ENCODE assay signal across 8 mouse cellular contexts in genomic region chr1:91460069-91460468, GRCm38 (mm10). TPM values are rescaled to one million over a fixed set of nuclear protein-coding genes. Genes with fewer than 3 reads are reported as not detected.
DNase-seq lines count a peak whose midpoint lies in the region; ATAC-seq and TF ChIP-seq lines count a peak whose summit lies in the region.

No protein-coding gene starts in this region.

- H3K4me3 ChIP-seq in E14TG2a.4 (replicated peaks; ENCODE audit: low read length) = peak overlapping the region; percentile 86
- peak overlapping the region; percentile 76 for H3K4me3 ChIP-seq in hindbrain, embryonic 13.5 days
- peak overlapping the region; percentile 55; a peak in 3 of 4 replicates for H3K4me3 ChIP-seq in liver, embryonic 14.5 days (ENCODE audit: insufficient read depth in 1 of 2, low read depth in 2 of 2, low read length in 2 of 2)

- no peaks in the 10 kb centered on the region for H3K36me3 ChIP-seq in E14TG2a.4 (ENCODE audit: insufficient read depth, low read length)
- no peaks in the 10 kb centered on the region for H3K36me3 ChIP-seq in hindbrain, embryonic 13.5 days
- H3K36me3 ChIP-seq in liver, embryonic 14.5 days (replicated peaks; ENCODE audit: control insufficient read depth, insufficient read depth, low read depth) = no peaks in the 10 kb centered on the region

- H3K4me1 ChIP-seq in E14TG2a.4 (replicated peaks; ENCODE audit: low read depth, low read length) = peaks cover 20% of the 10 kb centered on the region
- peaks cover 48% of the 10 kb centered on the region for H3K4me1 ChIP-seq in hindbrain, embryonic 13.5 days (replicated peaks)
- peaks cover 6 to 37% of the 10 kb centered on the region in 2 experiments for H3K4me1 ChIP-seq in liver, embryonic 14.5 days (replicated peaks; ENCODE audit: control insufficient read depth in 2 of 2, insufficient read depth in 2 of 2, low read length in 1 of 2)

- no peak for ATAC-seq in hindbrain, embryonic 13.5 days (ENCODE audit: low FRiP score)
- no peak for ATAC-seq in liver, embryonic 14.5 days (ENCODE audit: insufficient read depth)
- no peak for ATAC-seq in CD4-positive, CD25-positive, alpha-beta regulatory T cell, adult 4 months

- peak overlapping the region; percentile 80 for H3K4me2 ChIP-seq in hindbrain, embryonic 13.5 days
- H3K4me2 ChIP-seq in liver, embryonic 14.5 days (ENCODE audit: low read depth) = peak overlapping the region; percentile 90

- H3K9me3 ChIP-seq in E14TG2a.4 (ENCODE audit: low read length) = no peaks in the 10 kb centered on the region
- H3K9me3 ChIP-seq in hindbrain, embryonic 13.5 days = no peaks in the 10 kb centered on the region
- no peaks in the 10 kb centered on the region for H3K9me3 ChIP-seq in liver, embryonic 14.5 days (ENCODE audit: control insufficient read depth, low read length)

- DNase-seq in cerebellum, adult 9-11 months = peak; percentile 54
- DNase-seq in cerebellum, adult 18-20 months = no peak
- DNase-seq in liver, embryonic 14.5 days (ENCODE audit: low read depth in 3 of 3, low spot score in 3 of 3) = no peak
- DNase-seq in frontal cortex, postnatal 25 days (ENCODE audit: low spot score in 2 of 2) = no peak
- no peak for DNase-seq in urinary bladder, adult 18-20 months (ENCODE audit: low spot score in 2 of 2)

- no peak for TF ChIP-seq EP300 in liver, embryonic 14.5 days (IDR thresholded peaks at IDR 0.05; ENCODE audit: low read depth)

- WGBS in hindbrain, embryonic 13.5 days = 43% methylated on average over 7 of the region's 7 CpGs
- WGBS in liver, embryonic 14.5 days (ENCODE audit: insufficient replicate concordance) = 30% methylated on average over 7 of the region's 7 CpGs

- no peak for TF ChIP-seq CTCF in E14TG2a.4 (conservative IDR thresholded peaks at IDR 0.05; ENCODE audit: low read length)
- TF ChIP-seq CTCF in liver, embryonic 14.5 days (IDR thresholded peaks at IDR 0.05; ENCODE audit: low read depth) = no peak

- H3K27ac ChIP-seq in hindbrain, embryonic 13.5 days = peak overlapping the region; percentile 82
- H3K27ac ChIP-seq in liver, embryonic 14.5 days = no peak overlapping the region

- peaks cover 81% of the 10 kb centered on the region for H3K27me3 ChIP-seq in E14TG2a.4 (ENCODE audit: insufficient read depth, low read length)
- H3K27me3 ChIP-seq in hindbrain, embryonic 13.5 days = 0 out of 2 replicates have a peak, but pooled peaks cover 4% of the 10 kb centered on the region
- H3K27me3 ChIP-seq in liver, embryonic 14.5 days (ENCODE audit: control insufficient read depth, insufficient read depth, low read length) = no peaks in the 10 kb centered on the region

- H3K9ac ChIP-seq in hindbrain, embryonic 13.5 days = peak overlapping the region; percentile 67; the same call in 1 of the 2 replicates
- no peak overlapping the region for H3K9ac ChIP-seq in liver, embryonic 14.5 days (replicated peaks)

RNA-seq across cellular contexts. Expression of gene Per2, which starts 0.9 kb away (rescaled TPM):
- 4.3 and 4.6 TPM in 2 replicates for polyA plus RNA-seq in hindbrain, embryonic 13.5 days (2015; fragmentation: Nextera tagmentation; extraction: Ambion mirVana)
- polyA plus RNA-seq in liver, embryonic 14.5 days (2012; rRNA removed) = 3.3 and 3.7 TPM in 2 replicates
- 1.6 and 2.2 TPM in 2 replicates for polyA plus RNA-seq in liver, embryonic 14.5 days (2014; fragmentation: Nextera tagmentation; extraction: Ambion mirVana)
- polyA plus RNA-seq in CD4-positive, CD25-positive, alpha-beta regulatory T cell, adult 4 months (2017; shearing (Covaris generic)) = 1 to 10 TPM; 1.9 to 2.1 TPM

RNA-seq across cellular contexts. Expression of gene Traf3ip1, which starts 34.4 kb away (rescaled TPM):
- 9.4 and 10.6 TPM in 2 replicates for polyA plus RNA-seq in hindbrain, embryonic 13.5 days (2015; fragmentation: Nextera tagmentation; extraction: Ambion mirVana)
- 2.4 and 4.1 TPM in 2 replicates for polyA plus RNA-seq in liver, embryonic 14.5 days (2012; rRNA removed)
- 1.3 TPM in 2 replicates for polyA plus RNA-seq in liver, embryonic 14.5 days (2014; fragmentation: Nextera tagmentation; extraction: Ambion mirVana)
- polyA plus RNA-seq in CD4-positive, CD25-positive, alpha-beta regulatory T cell, adult 4 months (2017; shearing (Covaris generic)) = 1 to 10 TPM; 3.5 to 5.2 TPM

RNA-seq across cellular contexts. Expression of gene Hes6, which starts 46.2 kb away (rescaled TPM):
- 207 and 235 TPM in 2 replicates for polyA plus RNA-seq in hindbrain, embryonic 13.5 days (2015; fragmentation: Nextera tagmentation; extraction: Ambion mirVana)
- 11.2 and 12.9 TPM in 2 replicates for polyA plus RNA-seq in liver, embryonic 14.5 days (2012; rRNA removed)
- 14.5 and 15.1 TPM in 2 replicates for polyA plus RNA-seq in liver, embryonic 14.5 days (2014; fragmentation: Nextera tagmentation; extraction: Ambion mirVana)
- polyA plus RNA-seq in CD4-positive, CD25-positive, alpha-beta regulatory T cell, adult 4 months (2017; shearing (Covaris generic)) = 10 to 100 TPM; 11.4 to 12.5 TPM

Comparison
In these comparisons a context has a peak if more than half of its experiments do, and no peak if none do; other contexts are left out.
1. RNA of gene Hes6, which starts 46.2 kb away (polyA plus RNA-seq): 207 to 235 TPM in hindbrain, embryonic 13.5 days; 11.2 to 15.1 TPM in liver, embryonic 14.5 days and 11.4 to 12.5 TPM in CD4-positive, CD25-positive, alpha-beta regulatory T cell, adult 4 months; every median in the first group is over 10 times any median in the second.
2. Peak in every context shown above with its lines, with median percentiles within 50 percentile points of each other: H3K4me3 ChIP-seq.